Mouse (Mus musculus) limb, embryonic 14.5 days (tissue): ENCODE data around the gene Bmp10. TPM values are rescaled to one million over a fixed set of nuclear protein-coding genes. Genes with fewer than 3 reads are reported as not detected.

Source experiments
- ATAC-seq: fragments of 200-750 bp; cut with Nextera tagmentation; 2 replicates; pipeline ENCODE4 v1.8.0; 2017; ENCODE audit warnings: low read depth, moderate number of reproducible peaks, moderate TSS enrichment; ENCODE audit not compliant: low FRiP score
- DNase-seq: peaks from one replicate; pipeline ENCODE4 v3.0.0-alpha.2; 2015; ENCODE audit warnings: low spot score
- H3K27ac ChIP-seq: fragments of 300-500 bp; sonication (generic); replicated peaks from 2 replicates; pipeline ENCODE4 v1.5.1; 2014; ENCODE audit warnings: low read depth, mild to moderate bottlenecking, low read length, moderate library complexity, mixed read lengths
- H3K27me3 ChIP-seq: fragments of 300-500 bp; sonication (generic); 2 replicates; pipeline ENCODE4 v1.6.1; 2014; ENCODE audit warnings: low read length, mixed read lengths; ENCODE audit not compliant: control insufficient read depth, insufficient read depth
- H3K36me3 ChIP-seq: fragments of 300-500 bp; sonication (generic); 2 replicates; pipeline ENCODE4 v1.6.1; 2014; ENCODE audit warnings: mild to moderate bottlenecking, low read length, moderate library complexity, mixed read lengths; ENCODE audit not compliant: control insufficient read depth, insufficient read depth
- H3K4me1 ChIP-seq: fragments of 300-500 bp; sonication (generic); 2 replicates; pipeline ENCODE4 v1.6.1; 2014; ENCODE audit warnings: antibody characterized with exemption, low read length, mixed read lengths; ENCODE audit not compliant: control insufficient read depth, insufficient read depth
- H3K4me2 ChIP-seq: fragments of 300-500 bp; sonication (generic); replicated peaks from 2 replicates; pipeline ENCODE4 v1.6.1; 2014; ENCODE audit warnings: low read depth, mild to moderate bottlenecking, low read length, moderate library complexity; ENCODE audit not compliant: severe bottlenecking
- H3K4me3 ChIP-seq: fragments of 300-500 bp; sonication (generic); replicated peaks from 2 replicates; pipeline ENCODE4 v1.5.1; 2014; ENCODE audit warnings: low read length
- H3K9ac ChIP-seq: fragments of 300-500 bp; sonication (generic); 2 replicates; pipeline ENCODE4 v1.6.1; 2014; ENCODE audit warnings: mild to moderate bottlenecking, low read depth, low read length, moderate library complexity; ENCODE audit not compliant: severe bottlenecking
- H3K9me3 ChIP-seq: fragments of 300-500 bp; sonication (generic); 2 replicates; pipeline ENCODE4 v1.6.1; 2016; ENCODE audit warnings: low read length; ENCODE audit not compliant: control insufficient read depth
- POLR2A ChIP-seq: fragments of 200-500 bp; IDR thresholded peaks from 2 replicates; pipeline ENCODE4 v1.8.0; 2012; ENCODE audit warnings: inconsistent platforms, mild to moderate bottlenecking, moderate library complexity, borderline replicate concordance; ENCODE audit not compliant: insufficient read depth, insufficient read length; ENCODE audit errors: extremely low read depth
- WGBS: fragments of 180-500 bp; shearing (Covaris S2); extraction: QIAGEN DNeasy Blood & Tissue Kit; methylation state at CpG from one replicate; pipeline ENCODE4 v1.1.7; 2014; 5-methylcytosine and 5-hydroxymethylcytosine counted together
- polyA plus RNA-seq, 2 experiments: library from polyadenylated mRNA; depleted of rRNA in 1 of 2; stranded (reverse) in 1 of 2; unstranded in 1 of 2; fragments of >200 nt; fragmentation: Nextera tagmentation in 1 of 2; extraction: Ambion mirVana in 1 of 2; gene quantifications; 2 replicates each; pipeline versions ENCODE4 v1.2.1 to v1.2.3; 2012 to 2014

The Bmp10 gene
- polyA plus RNA-seq, 2 experiments: not detected

GRCm38 (mm10) chr6:87447217-87447616, 18.4 kb downstream of the Bmp10 start:
- Histone ChIP-seq H3K4me3 (no peak overlapping the region), H3K4me1 (no peaks in the 10 kb centered on the region), H3K9me3 (no peaks in the 10 kb centered on the region), H3K27me3 (no peaks in the 10 kb centered on the region), H3K4me2 (no peak overlapping the region), H3K36me3 (no peaks in the 10 kb centered on the region), H3K27ac (no peak overlapping the region), H3K9ac (no peak overlapping the region)
- 87% methylated on average over 4 of the region's 4 CpGs for WGBS
- ATAC-seq (no peak), DNase-seq (no peak)
- no peak for TF ChIP-seq POLR2A

DNA sequence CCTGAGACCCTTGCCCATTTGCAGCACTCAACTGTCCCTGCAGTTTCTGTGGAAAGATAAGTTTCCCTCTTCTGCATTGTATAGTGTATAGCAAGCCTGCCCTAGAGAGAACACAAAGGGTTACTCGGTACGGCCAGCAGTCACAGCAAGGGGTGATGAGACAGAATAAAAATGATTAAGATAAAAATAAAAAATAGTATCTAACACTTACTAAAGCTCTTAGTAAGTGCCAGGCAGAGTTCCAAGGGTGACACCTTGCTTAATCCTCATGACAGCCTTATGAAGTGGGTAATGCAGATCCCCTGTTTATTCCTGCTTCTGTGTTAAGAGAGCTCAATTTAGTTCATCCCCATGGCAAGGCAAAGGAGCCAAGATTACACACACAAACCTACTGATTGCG, 20.7 kb downstream of the Bmp10 start:
- no peaks in the 10 kb centered on the region for H3K36me3 ChIP-seq
- no peak overlapping the region for H3K9ac ChIP-seq
- no peak for DNase-seq
- no peaks in the 10 kb centered on the region for H3K4me1 ChIP-seq
- no peak overlapping the region for H3K4me3 ChIP-seq
- no peaks in the 10 kb centered on the region for H3K9me3 ChIP-seq
- no peak for TF ChIP-seq POLR2A
- no peak for ATAC-seq
- H3K27me3 ChIP-seq: no peaks in the 10 kb centered on the region
- WGBS: 78% methylated on average over 3 of the region's 3 CpGs
- H3K27ac ChIP-seq: no peak overlapping the region
- no peak overlapping the region for H3K4me2 ChIP-seq

GRCm38 (mm10) chr6:87451016-87451415, 22.2 kb downstream of the Bmp10 start:
- H3K9me3 ChIP-seq: no peaks in the 10 kb centered on the region
- no peaks in the 10 kb centered on the region for H3K27me3 ChIP-seq
- H3K9ac ChIP-seq: no peak overlapping the region
- TF ChIP-seq POLR2A: no peak
- no peak overlapping the region for H3K4me3 ChIP-seq
- no peak overlapping the region for H3K27ac ChIP-seq
- 70% methylated on average over 3 of the region's 3 CpGs for WGBS
- DNase-seq (no peak), ATAC-seq (no peak)
- no peaks in the 10 kb centered on the region for H3K36me3 ChIP-seq
- H3K4me2 ChIP-seq: no peak overlapping the region
- no peaks in the 10 kb centered on the region for H3K4me1 ChIP-seq

GRCm38 (mm10) chr6:87451771-87452170, 23.0 kb downstream of the Bmp10 start:
- H3K27ac ChIP-seq: no peak overlapping the region

DNA sequence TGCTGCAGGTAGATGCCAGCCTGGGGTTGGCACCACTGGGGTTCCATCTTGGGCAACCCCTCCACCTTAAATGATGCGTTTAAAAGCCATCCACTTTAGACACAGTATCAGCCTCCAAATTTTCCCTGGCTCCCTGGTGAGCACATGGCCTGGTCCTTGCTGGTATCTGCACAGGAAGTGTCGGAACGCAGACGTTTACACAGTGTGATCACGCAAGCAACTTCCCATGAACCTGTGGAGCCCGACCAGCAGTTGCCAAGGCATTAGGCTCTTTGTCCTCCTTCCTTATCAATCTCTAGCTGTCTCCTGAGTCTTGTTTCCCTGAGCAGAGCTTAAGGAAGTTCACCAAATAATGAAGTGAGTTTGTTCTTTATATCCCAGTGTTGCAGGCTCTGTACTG, 26.7 kb downstream of the Bmp10 start:
- no peak overlapping the region for H3K27ac ChIP-seq
- no peak for TF ChIP-seq POLR2A
- no peaks in the 10 kb centered on the region for H3K9me3 ChIP-seq
- no peak overlapping the region for H3K4me3 ChIP-seq
- H3K27me3 ChIP-seq: no peaks in the 10 kb centered on the region
- H3K36me3 ChIP-seq: no peaks in the 10 kb centered on the region
- WGBS: 61% methylated on average over 6 of the region's 6 CpGs
- DNase-seq (no peak), ATAC-seq (no peak)
- no peak overlapping the region for H3K4me2 ChIP-seq
- no peaks in the 10 kb centered on the region for H3K4me1 ChIP-seq
- H3K9ac ChIP-seq: no peak overlapping the region

More at GRCm38 (mm10) chr6:87451771-87452170, 23.0 kb downstream of the Bmp10 start:
- Histone ChIP-seq H3K9ac (no peak overlapping the region), H3K9me3 (no peaks in the 10 kb centered on the region), H3K4me1 (no peaks in the 10 kb centered on the region), H3K4me2 (no peak overlapping the region), H3K4me3 (no peak overlapping the region), H3K36me3 (no peaks in the 10 kb centered on the region), H3K27me3 (no peaks in the 10 kb centered on the region)
- no peak for TF ChIP-seq POLR2A
- DNase-seq: no peak
- no peak for ATAC-seq
- WGBS: 69% methylated on average over 3 of the region's 3 CpGs

DNA sequence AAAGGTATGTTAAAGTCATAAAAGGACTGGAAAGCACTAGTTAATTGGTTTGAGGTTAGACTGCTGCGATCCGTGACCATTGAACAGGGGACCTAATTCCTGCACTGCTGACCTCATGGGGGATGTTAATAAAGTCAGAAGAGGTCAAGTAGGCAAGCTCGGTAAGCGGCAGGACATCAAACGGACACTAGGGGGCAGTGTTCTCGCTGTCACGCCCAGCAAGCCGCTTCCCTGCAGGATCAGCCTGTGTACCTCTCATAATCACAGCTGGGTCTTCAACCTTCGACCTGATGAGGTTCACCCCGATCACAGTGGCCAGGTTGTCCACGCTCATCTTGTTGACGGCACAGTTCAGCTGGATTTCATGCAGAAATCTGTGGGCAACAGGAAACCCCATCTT, 37.4 kb downstream of the Bmp10 start:
- Histone ChIP-seq H3K4me2 (peak overlapping the region; percentile 9; the same call in 1 of the 2 replicates), H3K9ac (no peak overlapping the region), H3K4me1 (no peaks in the 10 kb centered on the region), H3K9me3 (no peaks in the 10 kb centered on the region), H3K36me3 (no peaks in the 10 kb centered on the region), H3K27ac (no peak overlapping the region), H3K27me3 (no peaks in the 10 kb centered on the region), H3K4me3 (no peak overlapping the region)
- ATAC-seq (no peak), DNase-seq (peak; percentile 53)
- WGBS: 6% methylated on average over 12 of the region's 12 CpGs
- TF ChIP-seq POLR2A: no peak
